ENCODE assay signal across 9 mouse cellular contexts in genomic region chr8:77154496-77154895, GRCm38 (mm10).
DNase-seq lines count a peak whose midpoint lies in the region; ATAC-seq and TF ChIP-seq lines count a peak whose summit lies in the region.
"Had no signal": no experiment of that assay in that cellular context is flagged by ENCODE, and none has a peak within 500 bp of the region (broad histone marks: within the 10 kb centered on the region; RNA-seq: fewer than 3 reads in every experiment).

No protein-coding gene starts in this region.

- no peak for TF ChIP-seq POLR2A in brain, embryonic 14.5 days (IDR thresholded peaks at IDR 0.05; ENCODE audit: borderline replicate concordance, extremely low read depth, insufficient read depth, insufficient read length, poor library complexity, severe bottlenecking)

- 52% methylated on average over 3 of the region's 3 CpGs for WGBS in hindbrain, postnatal 0 days
- 46% methylated on average over 3 of the region's 3 CpGs for WGBS in hindbrain, embryonic 16.5 days
- 47% methylated on average over 3 of the region's 3 CpGs for WGBS in lung, embryonic 14.5 days

- H3K36me3 ChIP-seq in hindbrain, postnatal 0 days (ENCODE audit: insufficient read depth, low read length) = no peaks in the 10 kb centered on the region
- H3K36me3 ChIP-seq in hindbrain, embryonic 16.5 days (ENCODE audit: control insufficient read depth, insufficient read depth, low read length) = no peaks in the 10 kb centered on the region
- no peaks in the 10 kb centered on the region for H3K36me3 ChIP-seq in E14TG2a.4 (ENCODE audit: insufficient read depth, low read length)
- H3K36me3 ChIP-seq in lung, embryonic 14.5 days (ENCODE audit: insufficient read depth) = no peaks in the 10 kb centered on the region
- H3K36me3 ChIP-seq: embryonic facial prominence, embryonic 13.5 days; limb, embryonic 15.5 days had no signal

- H3K4me3 ChIP-seq in hindbrain, postnatal 0 days (ENCODE audit: low read length) = no peak overlapping the region
- H3K4me3 ChIP-seq in hindbrain, embryonic 16.5 days (ENCODE audit: low read length) = no peak overlapping the region
- no peak overlapping the region for H3K4me3 ChIP-seq in E14TG2a.4 (replicated peaks; ENCODE audit: low read length)
- H3K4me3 ChIP-seq in lung, embryonic 14.5 days (ENCODE audit: low read depth, low read length) = no peak overlapping the region
- H3K4me3 ChIP-seq: embryonic facial prominence, embryonic 13.5 days; limb, embryonic 15.5 days had no signal

- no peaks in the 10 kb centered on the region for H3K27me3 ChIP-seq in hindbrain, postnatal 0 days (ENCODE audit: insufficient read depth, low read length)
- no peaks in the 10 kb centered on the region for H3K27me3 ChIP-seq in hindbrain, embryonic 16.5 days (replicated peaks; ENCODE audit: control insufficient read depth, insufficient read depth, low read length)
- H3K27me3 ChIP-seq in E14TG2a.4 (ENCODE audit: insufficient read depth, low read length) = no peaks in the 10 kb centered on the region
- H3K27me3 ChIP-seq in lung, embryonic 14.5 days (ENCODE audit: insufficient read depth, low read length) = no peaks in the 10 kb centered on the region
- H3K27me3 ChIP-seq: embryonic facial prominence, embryonic 13.5 days; limb, embryonic 15.5 days had no signal

- H3K9me3 ChIP-seq in hindbrain, postnatal 0 days (ENCODE audit: low read length) = no peaks in the 10 kb centered on the region
- no peaks in the 10 kb centered on the region for H3K9me3 ChIP-seq in hindbrain, embryonic 16.5 days (ENCODE audit: control insufficient read depth, low read length)
- no peaks in the 10 kb centered on the region; the same call in 1 of the 2 replicates for H3K9me3 ChIP-seq in E14TG2a.4 (ENCODE audit: low read length)
- H3K9me3 ChIP-seq in lung, embryonic 14.5 days (ENCODE audit: low read depth, low read length) = no peaks in the 10 kb centered on the region
- H3K9me3 ChIP-seq: embryonic facial prominence, embryonic 13.5 days; limb, embryonic 15.5 days had no signal

- ATAC-seq in hindbrain, postnatal 0 days = no peak
- no peak for ATAC-seq in hindbrain, embryonic 16.5 days
- no peak for ATAC-seq in lung, embryonic 14.5 days (ENCODE audit: insufficient read depth)

- H3K27ac ChIP-seq in hindbrain, postnatal 0 days = no peak overlapping the region
- no peak overlapping the region for H3K27ac ChIP-seq in hindbrain, embryonic 16.5 days (ENCODE audit: low read depth, low read length)
- H3K27ac ChIP-seq in lung, embryonic 14.5 days (ENCODE audit: low read depth) = no peak overlapping the region
- H3K27ac ChIP-seq: embryonic facial prominence, embryonic 13.5 days; limb, embryonic 15.5 days had no signal

- no peak for DNase-seq in hindbrain, postnatal 0 days (ENCODE audit: low spot score)
- DNase-seq in brain, embryonic 14.5 days (ENCODE audit: low read depth) = no peak
- DNase-seq in lung, embryonic 14.5 days = peak; percentile 65
- no peak for DNase-seq in layer of hippocampus, postnatal 25 days (ENCODE audit: extremely low spot score in 1 of 2, low spot score in 1 of 2)
- DNase-seq in gastrocnemius, postnatal 25 days = no peak

- H3K4me1 ChIP-seq in hindbrain, postnatal 0 days (ENCODE audit: insufficient read depth, low read length) = no peaks in the 10 kb centered on the region
- no peaks in the 10 kb centered on the region for H3K4me1 ChIP-seq in hindbrain, embryonic 16.5 days (ENCODE audit: control insufficient read depth, insufficient read depth, low read depth, low read length)
- H3K4me1 ChIP-seq in E14TG2a.4 (replicated peaks; ENCODE audit: low read depth, low read length) = no peaks in the 10 kb centered on the region
- H3K4me1 ChIP-seq in lung, embryonic 14.5 days (ENCODE audit: insufficient read depth) = no peaks in the 10 kb centered on the region
- H3K4me1 ChIP-seq: embryonic facial prominence, embryonic 13.5 days; limb, embryonic 15.5 days had no signal

- no peak overlapping the region for H3K4me2 ChIP-seq in hindbrain, postnatal 0 days (ENCODE audit: low read depth, low read length)
- H3K4me2 ChIP-seq in hindbrain, embryonic 16.5 days (ENCODE audit: low read length) = no peak overlapping the region
- H3K4me2 ChIP-seq in lung, embryonic 14.5 days = no peak overlapping the region
- H3K4me2 ChIP-seq: embryonic facial prominence, embryonic 13.5 days; limb, embryonic 15.5 days had no signal

- TF ChIP-seq CTCF in hindbrain, postnatal 0 days (IDR thresholded peaks at IDR 0.05; ENCODE audit: low read depth) = peak; percentile 57
- peak; percentile 99 for TF ChIP-seq CTCF in E14TG2a.4 (conservative IDR thresholded peaks at IDR 0.05; ENCODE audit: low read length)
- peak; percentile 61; the same call in 1 of the 2 replicates for TF ChIP-seq CTCF in brain, embryonic 14.5 days (IDR thresholded peaks at IDR 0.05; ENCODE audit: borderline replicate concordance, extremely low read depth, insufficient read depth, insufficient read length)
- TF ChIP-seq CTCF in lung, embryonic 14.5 days (IDR thresholded peaks at IDR 0.05; ENCODE audit: low read depth) = peak; percentile 74

- H3K9ac ChIP-seq in hindbrain, postnatal 0 days (replicated peaks; ENCODE audit: low read length) = no peak overlapping the region
- no peak overlapping the region for H3K9ac ChIP-seq in hindbrain, embryonic 16.5 days (ENCODE audit: low read depth, low read length)
- no peak overlapping the region for H3K9ac ChIP-seq in lung, embryonic 14.5 days
- H3K9ac ChIP-seq: embryonic facial prominence, embryonic 13.5 days; limb, embryonic 15.5 days had no signal
